Mouse (Mus musculus) lung, embryonic 14.5 days (tissue): ENCODE results near the gene Micall2. TPM values are rescaled to one million over a fixed set of nuclear protein-coding genes. Genes with fewer than 3 reads are reported as not detected.

ENCODE experiments used
- ATAC-seq: fragments of 200-750 bp; cut with Nextera tagmentation; 2 replicates; pipeline ENCODE4 v1.8.0; 2017; ENCODE audit warnings: mild to moderate bottlenecking, moderate TSS enrichment, moderate library complexity; ENCODE audit not compliant: insufficient read depth
- DNase-seq: peaks from one replicate; pipeline ENCODE4 v3.0.0-alpha.2; 2015
- H3K27ac ChIP-seq: fragments of 300-500 bp; sonication (generic); 2 replicates; pipeline ENCODE4 v1.5.1; 2014; ENCODE audit warnings: low read depth, mild to moderate bottlenecking, moderate library complexity
- H3K27me3 ChIP-seq: fragments of 300-500 bp; sonication (generic); 2 replicates; pipeline ENCODE4 v1.6.1; 2014; ENCODE audit warnings: low read length, control low read depth; ENCODE audit not compliant: insufficient read depth
- H3K36me3 ChIP-seq: fragments of 300-500 bp; sonication (generic); 2 replicates; pipeline ENCODE4 v1.6.1; 2014; ENCODE audit warnings: control low read depth; ENCODE audit not compliant: insufficient read depth
- H3K4me1 ChIP-seq: fragments of 300-500 bp; sonication (generic); 2 replicates; pipeline ENCODE4 v1.6.1; 2014; ENCODE audit warnings: antibody characterized with exemption, control low read depth; ENCODE audit not compliant: insufficient read depth
- H3K4me2 ChIP-seq: fragments of 300-500 bp; sonication (generic); 2 replicates; pipeline ENCODE4 v1.6.1; 2014; ENCODE audit warnings: mild to moderate bottlenecking
- H3K4me3 ChIP-seq: fragments of 300-500 bp; sonication (generic); 2 replicates; pipeline ENCODE4 v1.5.1; 2014; ENCODE audit warnings: low read depth, low read length
- H3K9ac ChIP-seq: fragments of 300-500 bp; sonication (generic); 2 replicates; pipeline ENCODE4 v1.6.1; 2014
- H3K9me3 ChIP-seq: fragments of 300-500 bp; sonication (generic); 2 replicates; pipeline ENCODE4 v1.6.1; 2016; ENCODE audit warnings: low read depth, low read length, control low read depth
- CTCF ChIP-seq: IDR thresholded peaks from 2 replicates; pipeline ENCODE4 v1.5.1; 2016; ENCODE audit warnings: antibody characterized with exemption, low read depth
- WGBS: fragments of 180-500 bp; shearing (Covaris S2); extraction: QIAGEN DNeasy Blood & Tissue Kit; methylation state at CpG from one replicate; pipeline ENCODE4 v1.1.7; 2014; 5-methylcytosine and 5-hydroxymethylcytosine counted together
- microRNA-seq: library from miRNA; unstranded; fragments of <30 nt; microRNA quantifications from one replicate; pipeline ENCODE4, GENCODE M21; 2016; ENCODE audit warnings: borderline number of aligned reads
- polyA plus RNA-seq: library from polyadenylated mRNA; unstranded; fragments of >200 nt; fragmentation: Nextera tagmentation; extraction: Ambion mirVana; gene quantifications from 2 replicates; pipeline ENCODE4 v1.2.1, GENCODE M21; 2014

Gene Micall2
- polyA plus RNA-seq, 1 experiment from 2014 or later, result 4.8 TPM

GRCm38 (mm10) chr5:139665375-139665774 is 70.8 kb downstream of the Micall2 start:
- Histone ChIP-seq H3K4me1 (no peaks in the 10 kb centered on the region), H3K9ac (no peak overlapping the region), H3K4me3 (no peak overlapping the region), H3K9me3 (no peaks in the 10 kb centered on the region), H3K36me3 (no peaks in the 10 kb centered on the region), H3K27me3 (peaks cover 40% of the 10 kb centered on the region), H3K4me2 (no peak overlapping the region), H3K27ac (no peak overlapping the region)
- DNase-seq, result no peak
- 44% methylated on average over 3 of the region's 3 CpGs for WGBS
- no peak for ATAC-seq
- TF ChIP-seq CTCF, result 0 out of 2 replicates have a peak, but pooled peaks have one; percentile 21

- Histone ChIP-seq H3K9me3 (no peaks in the 10 kb centered on the region), H3K27me3 (peaks cover 39% of the 10 kb centered on the region), H3K9ac (no peak overlapping the region), H3K4me1 (no peaks in the 10 kb centered on the region), H3K36me3 (no peaks in the 10 kb centered on the region), H3K4me2 (no peak overlapping the region), H3K4me3 (no peak overlapping the region), H3K27ac (no peak overlapping the region)
- TF ChIP-seq CTCF, result no peak
- ATAC-seq (no peak), DNase-seq (no peak)
- 60% methylated on average over 8 of the region's 8 CpGs for WGBS
These were observed 74.4 kb downstream of the Micall2 start for GRCm38 (mm10) chr5:139661713-139662112.

GRCm38 (mm10) chr5:139659307-139659706 is 76.8 kb downstream of the Micall2 start:
- no peak overlapping the region for H3K4me3 ChIP-seq
- no peak overlapping the region for H3K27ac ChIP-seq
- no peak overlapping the region for H3K9ac ChIP-seq
- WGBS, result 3% methylated on average over 18 of the region's 18 CpGs
- TF ChIP-seq CTCF, result no peak
- no peaks in the 10 kb centered on the region for H3K9me3 ChIP-seq
- H3K27me3 ChIP-seq, result peaks cover 36% of the 10 kb centered on the region
- H3K4me2 ChIP-seq, result no peak overlapping the region
- ATAC-seq (no peak), DNase-seq (no peak)
- no peaks in the 10 kb centered on the region for H3K4me1 ChIP-seq
- H3K36me3 ChIP-seq, result no peaks in the 10 kb centered on the region

GRCm38 (mm10) chr5:139658865-139659264 is 77.3 kb downstream of the Micall2 start:
- ATAC-seq, result no peak
- Histone ChIP-seq H3K9ac (no peak overlapping the region), H3K27me3 (peaks cover 36% of the 10 kb centered on the region), H3K36me3 (no peaks in the 10 kb centered on the region), H3K27ac (no peak overlapping the region), H3K4me1 (no peaks in the 10 kb centered on the region), H3K9me3 (no peaks in the 10 kb centered on the region), H3K4me3 (no peak overlapping the region), H3K4me2 (no peak overlapping the region)
- WGBS, result 28% methylated on average over 7 of the region's 7 CpGs
- TF ChIP-seq CTCF, result no peak
- no peak for DNase-seq

- Histone ChIP-seq H3K9me3 (no peaks in the 10 kb centered on the region), H3K9ac (no peak overlapping the region), H3K4me2 (no peak overlapping the region), H3K4me1 (no peaks in the 10 kb centered on the region), H3K36me3 (no peaks in the 10 kb centered on the region), H3K4me3 (no peak overlapping the region), H3K27ac (no peak overlapping the region), H3K27me3 (peaks cover 36% of the 10 kb centered on the region)
- TF ChIP-seq CTCF, result no peak
- DNase-seq (no peak), ATAC-seq (no peak)
- 55% methylated on average over 10 of the region's 10 CpGs for WGBS
These were observed 78.1 kb downstream of the Micall2 start for GRCm38 (mm10) chr5:139657959-139658602.

Small RNAs within 50 kb of the gene (microRNA-seq; reads per million reads assigned to microRNA genes)
- not detected for gene Mir7037

Other genes starting within 250 kb of the Micall2 start
- gene Uncx, start 192.8 kb downstream of the Micall2 start, polyA plus RNA-seq, result not detected in 2 replicates
- 37.6 and 39.8 TPM in 2 replicates for gene Ints1, start 39.3 kb upstream of the Micall2 start, polyA plus RNA-seq
- 8.0 and 10.0 TPM in 2 replicates for gene Mafk, start 55.2 kb upstream of the Micall2 start, polyA plus RNA-seq
- gene Tmem184a, start 83.6 kb upstream of the Micall2 start, polyA plus RNA-seq, result 8.4 and 10.5 TPM in 2 replicates
- not detected in 2 replicates for gene Gm26938, start 90.1 kb upstream of the Micall2 start, polyA plus RNA-seq
- gene Psmg3, start 90.5 kb upstream of the Micall2 start, polyA plus RNA-seq, result 78.8 and 79.3 TPM in 2 replicates
- gene Elfn1, start 171.6 kb upstream of the Micall2 start, polyA plus RNA-seq, result 0.12 and 0.46 TPM in 2 replicates